Mouse (Mus musculus) layer of hippocampus, adult 2 months (tissue): ENCODE data around the gene Pecam1. TPM values are rescaled to one million over a fixed set of nuclear protein-coding genes. Genes with fewer than 3 reads are reported as not detected.
A peak's percentile ranks its signal among the peaks of the same experiment; 100 is the strongest.

Experiments used
- DNase-seq, 2 experiments: peaks; one replicate each; pipeline ENCODE4 v3.0.0; 2022; ENCODE audit warnings: low spot score in 2 of 2
- H3K27ac ChIP-seq: fragments of 200-600 bp; 2 replicates; pipeline ENCODE4 v1.8.1; 2022
- H3K4me3 ChIP-seq: fragments of 200-600 bp; 2 replicates; pipeline ENCODE4 v1.8.1; 2022; ENCODE audit warnings: mild to moderate bottlenecking
- CTCF ChIP-seq: fragments of 200-600 bp; conservative IDR thresholded peaks from 2 replicates; pipeline ENCODE4 v1.8.1; 2022; ENCODE audit warnings: antibody characterized with exemption, mild to moderate bottlenecking, moderate library complexity
- total RNA-seq, 2 experiments: library from RNA; stranded (reverse); gene quantifications; 2 replicates each; pipeline ENCODE4 v1.2.3; 2021

Pecam1 gene
- total RNA-seq, 2 experiments from 2014 or later = 15.9 to 20.4 TPM

- Histone ChIP-seq H3K4me3 (no peak overlapping the region), H3K27ac (no peak overlapping the region)
- no peak for DNase-seq
- no peak for TF ChIP-seq CTCF
These were observed 30.3 kb upstream of the Pecam1 start for GRCm38 (mm10) chr11:106780590-106781220.

- Histone ChIP-seq H3K27ac (peak overlapping the region; percentile 91), H3K4me3 (no peak overlapping the region; the same call in 1 of the 2 replicates)
- no peak for TF ChIP-seq CTCF
These were observed 29.6 kb upstream of the Pecam1 start for GRCm38 (mm10) chr11:106780089-106780425.

GRCm38 (mm10) chr11:106779388-106780088, 29.1 kb upstream of the Pecam1 start, which contains the start of gene Polg2:
TSS of gene Polg2 (minus strand) at chr11:106779537.
- Histone ChIP-seq H3K27ac (peak within 1 kb of the TSS; percentile 91), H3K4me3 (peak within 1 kb of the TSS; percentile 90)
- TF ChIP-seq CTCF = no peak
- DNase-seq = peak; percentile 90 to 91

More at GRCm38 (mm10) chr11:106780089-106780425, 29.6 kb upstream of the Pecam1 start:
- no peak for DNase-seq

GRCm38 (mm10) chr11:106778589-106779387, 28.4 kb upstream of the Pecam1 start:
- TF ChIP-seq CTCF = no peak
- DNase-seq = no peak
- H3K27ac ChIP-seq = peak overlapping the region; percentile 91
- peak overlapping the region; percentile 90 for H3K4me3 ChIP-seq

- no peak overlapping the region for H3K4me3 ChIP-seq
- TF ChIP-seq CTCF = no peak
- H3K27ac ChIP-seq = no peak overlapping the region
- no peak for DNase-seq
These were observed 27.7 kb upstream of the Pecam1 start for GRCm38 (mm10) chr11:106778132-106778531.

- DNase-seq = no peak
- H3K4me3 ChIP-seq = no peak overlapping the region
- TF ChIP-seq CTCF = no peak
- no peak overlapping the region for H3K27ac ChIP-seq
These were observed 27.0 kb upstream of the Pecam1 start for GRCm38 (mm10) chr11:106777395-106777794.

GRCm38 (mm10) chr11:106776960-106777359, 26.5 kb upstream of the Pecam1 start:
- TF ChIP-seq CTCF = no peak
- H3K4me3 ChIP-seq = no peak overlapping the region
- no peak for DNase-seq
- no peak overlapping the region for H3K27ac ChIP-seq

- H3K4me3 ChIP-seq = no peak overlapping the region
- no peak for DNase-seq
- TF ChIP-seq CTCF = no peak
- H3K27ac ChIP-seq = no peak overlapping the region
These were observed 22.6 kb upstream of the Pecam1 start for GRCm38 (mm10) chr11:106773061-106773460.

GRCm38 (mm10) chr11:106770195-106770974, 20.0 kb upstream of the Pecam1 start:
- H3K27ac ChIP-seq = no peak overlapping the region
- H3K4me3 ChIP-seq = no peak overlapping the region
- no peak for DNase-seq
- peak; percentile 63 for TF ChIP-seq CTCF

GRCm38 (mm10) chr11:106767516-106767915, 17.1 kb upstream of the Pecam1 start:
- peak; percentile 43 for TF ChIP-seq CTCF
- DNase-seq = no peak

GRCm38 (mm10) chr11:106766611-106767162, 16.3 kb upstream of the Pecam1 start:
- DNase-seq = no peak
- no peak overlapping the region for H3K4me3 ChIP-seq
- TF ChIP-seq CTCF = no peak
- H3K27ac ChIP-seq = no peak overlapping the region

More at GRCm38 (mm10) chr11:106767516-106767915, 17.1 kb upstream of the Pecam1 start:
- Histone ChIP-seq H3K4me3 (no peak overlapping the region), H3K27ac (no peak overlapping the region)

GRCm38 (mm10) chr11:106762800-106763185, 12.4 kb upstream of the Pecam1 start:
- Histone ChIP-seq H3K4me3 (no peak overlapping the region), H3K27ac (peak overlapping the region; percentile 46; the same call in 1 of the 2 replicates)
- DNase-seq = no peak
- TF ChIP-seq CTCF = no peak
